26 mouse cellular contexts compared by ENCODE assay signal in genomic region chr6:148768419-148768818, GRCm38 (mm10).
DNase-seq lines count a peak whose midpoint lies in the region; ATAC-seq and TF ChIP-seq lines count a peak whose summit lies in the region.
"Had no signal": no experiment of that assay in that cellular context is flagged by ENCODE, and none has a peak within 500 bp of the region (broad histone marks: within the 10 kb centered on the region; RNA-seq: fewer than 3 reads in every experiment).

No protein-coding gene starts in this region.

- no peak for DNase-seq in embryonic facial prominence, embryonic 11.5 days (ENCODE audit: low spot score)
- DNase-seq in embryonic facial prominence, embryonic 10.5 days (ENCODE audit: low spot score), result no peak
- DNase-seq in liver, embryonic 11.5 days (ENCODE audit: low spot score), result no peak
- no peak for DNase-seq in testis, postnatal 14 days (ENCODE audit: low spot score)
- no peak for DNase-seq in neural tube, embryonic 11.5 days (ENCODE audit: low spot score)
- no peak for DNase-seq in kidney, postnatal 25 days
- DNase-seq: adrenal gland, postnatal 10 days; cerebellum, postnatal 14 days; gastrocnemius, adult 2 months; kidney, adult 11 months; kidney, postnatal 4 days; liver; liver, postnatal 0 days; lung, postnatal 10 days; retina, postnatal 1 day; right cerebral cortex, postnatal 25 days; thymus, postnatal 36 days had no signal

- no peaks in the 10 kb centered on the region; the same call in 1 of the 2 replicates for H3K36me3 ChIP-seq in embryonic facial prominence, embryonic 11.5 days (replicated peaks; ENCODE audit: control insufficient read depth, insufficient read depth, low read depth, low read length)
- H3K36me3 ChIP-seq in embryonic facial prominence, embryonic 10.5 days (replicated peaks), result peaks cover 29% of the 10 kb centered on the region
- H3K36me3 ChIP-seq in liver, embryonic 11.5 days (ENCODE audit: control insufficient read depth, insufficient read depth, low read length), result no peaks in the 10 kb centered on the region; the same call in 1 of the 2 replicates
- peaks cover 22% of the 10 kb centered on the region for H3K36me3 ChIP-seq in liver, embryonic 12.5 days
- H3K36me3 ChIP-seq in testis, adult 2 months (ENCODE audit: control insufficient read depth, insufficient read depth, low read length), result no peaks in the 10 kb centered on the region
- H3K36me3 ChIP-seq in neural tube, embryonic 11.5 days (ENCODE audit: control insufficient read depth, insufficient read depth, low read length), result no peaks in the 10 kb centered on the region; the same call in 1 of the 2 replicates

- no peaks in the 10 kb centered on the region for H3K27me3 ChIP-seq in embryonic facial prominence, embryonic 11.5 days (ENCODE audit: control insufficient read depth, insufficient read depth, low read length)
- H3K27me3 ChIP-seq in embryonic facial prominence, embryonic 10.5 days (replicated peaks; ENCODE audit: low read depth, poor library complexity, severe bottlenecking), result no peaks in the 10 kb centered on the region
- H3K27me3 ChIP-seq in liver, embryonic 11.5 days (replicated peaks; ENCODE audit: control insufficient read depth, insufficient read depth, low read length), result no peaks in the 10 kb centered on the region
- H3K27me3 ChIP-seq in liver, embryonic 12.5 days (replicated peaks), result no peaks in the 10 kb centered on the region
- no peaks in the 10 kb centered on the region for H3K27me3 ChIP-seq in testis, adult 2 months (ENCODE audit: control insufficient read depth, insufficient read depth, low read length)
- no peaks in the 10 kb centered on the region for H3K27me3 ChIP-seq in neural tube, embryonic 11.5 days (ENCODE audit: control insufficient read depth, insufficient read depth, low read length)
- H3K27me3 ChIP-seq: kidney, embryonic 15.5 days; Patski had no signal

- H3K27ac ChIP-seq in embryonic facial prominence, embryonic 11.5 days (replicated peaks; ENCODE audit: low read depth, low read length), result no peak overlapping the region
- H3K27ac ChIP-seq in embryonic facial prominence, embryonic 10.5 days (replicated peaks), result no peak overlapping the region
- no peak overlapping the region for H3K27ac ChIP-seq in liver, embryonic 11.5 days (ENCODE audit: low read depth, low read length)
- H3K27ac ChIP-seq in liver, embryonic 12.5 days, result no peak overlapping the region
- no peak overlapping the region for H3K27ac ChIP-seq in testis, adult 2 months (ENCODE audit: control insufficient read depth, insufficient read depth, low read depth, low read length)
- no peak overlapping the region for H3K27ac ChIP-seq in neural tube, embryonic 11.5 days (ENCODE audit: low read depth, low read length)
- H3K27ac ChIP-seq: gastrocnemius, adult 2 months; kidney, embryonic 15.5 days; left cerebral cortex, adult 2 months; limb, embryonic 10.5 days had no signal

- H3K4me1 ChIP-seq in embryonic facial prominence, embryonic 11.5 days (ENCODE audit: control insufficient read depth, insufficient read depth, low read length), result no peaks in the 10 kb centered on the region
- no peaks in the 10 kb centered on the region for H3K4me1 ChIP-seq in embryonic facial prominence, embryonic 10.5 days
- H3K4me1 ChIP-seq in liver, embryonic 11.5 days (replicated peaks; ENCODE audit: control insufficient read depth, insufficient read depth, low read length), result no peaks in the 10 kb centered on the region
- no peaks in the 10 kb centered on the region for H3K4me1 ChIP-seq in liver, embryonic 12.5 days
- H3K4me1 ChIP-seq in testis, adult 2 months (ENCODE audit: control insufficient read depth, insufficient read depth, low read length), result peaks cover 4% of the 10 kb centered on the region
- H3K4me1 ChIP-seq in neural tube, embryonic 11.5 days (ENCODE audit: control insufficient read depth, insufficient read depth, low read length), result no peaks in the 10 kb centered on the region
- H3K4me1 ChIP-seq: kidney, embryonic 15.5 days; limb, embryonic 10.5 days had no signal

- ATAC-seq in embryonic facial prominence, embryonic 11.5 days (replicated peaks; ENCODE audit: insufficient number of reproducible peaks, low FRiP score, low TSS enrichment, low read depth), result 0 out of 2 replicates have a peak, but pooled peaks have one; percentile 18
- 0 out of 2 replicates have a peak, but pooled peaks have one; percentile 26 for ATAC-seq in liver, embryonic 11.5 days (replicated peaks; ENCODE audit: low FRiP score)
- ATAC-seq in liver, embryonic 12.5 days, result no peak
- ATAC-seq in neural tube, embryonic 11.5 days (ENCODE audit: insufficient read depth, low FRiP score, low TSS enrichment), result 0 out of 2 replicates have a peak, but pooled peaks have one; percentile 23
- ATAC-seq: liver, postnatal 0 days; midbrain, embryonic 16.5 days; Patski had no signal

- no peak for TF ChIP-seq POLR2A in testis, adult 2 months (IDR thresholded peaks at IDR 0.05; ENCODE audit: control insufficient read depth, low read depth, low read length)

- H3K4me3 ChIP-seq in embryonic facial prominence, embryonic 11.5 days (ENCODE audit: low read depth, low read length), result no peak overlapping the region
- H3K4me3 ChIP-seq in embryonic facial prominence, embryonic 10.5 days, result no peak overlapping the region
- no peak overlapping the region for H3K4me3 ChIP-seq in liver, embryonic 11.5 days (ENCODE audit: low read depth, low read length)
- H3K4me3 ChIP-seq in liver, embryonic 12.5 days, result no peak overlapping the region
- H3K4me3 ChIP-seq in testis, adult 2 months (ENCODE audit: control insufficient read depth, low read depth, low read length), result peak overlapping the region; percentile 75
- H3K4me3 ChIP-seq in neural tube, embryonic 11.5 days (ENCODE audit: low read depth, low read length), result no peak overlapping the region
- H3K4me3 ChIP-seq: gastrocnemius, adult 2 months; kidney, embryonic 15.5 days; left cerebral cortex, adult 2 months; limb, embryonic 10.5 days had no signal

- WGBS in embryonic facial prominence, embryonic 11.5 days, result 76% methylated on average over 12 of the region's 12 CpGs
- 86% methylated on average over 12 of the region's 12 CpGs for WGBS in embryonic facial prominence, embryonic 10.5 days
- WGBS in liver, embryonic 11.5 days, result 80% methylated on average over 12 of the region's 12 CpGs
- 80% methylated on average over 12 of the region's 12 CpGs for WGBS in liver, embryonic 12.5 days (ENCODE audit: insufficient replicate concordance)
- WGBS in neural tube, embryonic 11.5 days, result 82% methylated on average over 12 of the region's 12 CpGs

- no peak overlapping the region for H3K4me2 ChIP-seq in embryonic facial prominence, embryonic 11.5 days (ENCODE audit: low read depth, low read length)
- no peak overlapping the region for H3K4me2 ChIP-seq in liver, embryonic 11.5 days
- no peak overlapping the region for H3K4me2 ChIP-seq in liver, embryonic 12.5 days
- H3K4me2 ChIP-seq in neural tube, embryonic 11.5 days (ENCODE audit: low read depth), result no peak overlapping the region
- H3K4me2 ChIP-seq: heart, embryonic 11.5 days; kidney, embryonic 15.5 days had no signal

- no peak for TF ChIP-seq CTCF in testis, adult 2 months (IDR thresholded peaks at IDR 0.05; ENCODE audit: control insufficient read depth, insufficient read depth, insufficient replicate concordance, low read depth, low read length)

- H3K9me3 ChIP-seq in embryonic facial prominence, embryonic 11.5 days (replicated peaks; ENCODE audit: control insufficient read depth, low read length), result no peaks in the 10 kb centered on the region
- no peaks in the 10 kb centered on the region for H3K9me3 ChIP-seq in embryonic facial prominence, embryonic 10.5 days
- no peaks in the 10 kb centered on the region for H3K9me3 ChIP-seq in liver, embryonic 11.5 days (ENCODE audit: control insufficient read depth, low read length)
- no peaks in the 10 kb centered on the region for H3K9me3 ChIP-seq in liver, embryonic 12.5 days (replicated peaks)
- H3K9me3 ChIP-seq in neural tube, embryonic 11.5 days (ENCODE audit: control insufficient read depth, low read length), result no peaks in the 10 kb centered on the region
- H3K9me3 ChIP-seq: G1E; kidney, embryonic 15.5 days; limb, embryonic 10.5 days had no signal

- no peak overlapping the region for H3K9ac ChIP-seq in embryonic facial prominence, embryonic 11.5 days (replicated peaks; ENCODE audit: low read length)
- H3K9ac ChIP-seq in liver, embryonic 11.5 days (ENCODE audit: low read depth, low read length), result no peak overlapping the region
- H3K9ac ChIP-seq in liver, embryonic 12.5 days, result no peak overlapping the region
- no peak overlapping the region for H3K9ac ChIP-seq in neural tube, embryonic 11.5 days (ENCODE audit: low read length)
- H3K9ac ChIP-seq: kidney, embryonic 15.5 days; liver, postnatal 0 days had no signal
